Comparison of ENCODE assay signal across 18 mouse cellular contexts in the genomic region with DNA sequence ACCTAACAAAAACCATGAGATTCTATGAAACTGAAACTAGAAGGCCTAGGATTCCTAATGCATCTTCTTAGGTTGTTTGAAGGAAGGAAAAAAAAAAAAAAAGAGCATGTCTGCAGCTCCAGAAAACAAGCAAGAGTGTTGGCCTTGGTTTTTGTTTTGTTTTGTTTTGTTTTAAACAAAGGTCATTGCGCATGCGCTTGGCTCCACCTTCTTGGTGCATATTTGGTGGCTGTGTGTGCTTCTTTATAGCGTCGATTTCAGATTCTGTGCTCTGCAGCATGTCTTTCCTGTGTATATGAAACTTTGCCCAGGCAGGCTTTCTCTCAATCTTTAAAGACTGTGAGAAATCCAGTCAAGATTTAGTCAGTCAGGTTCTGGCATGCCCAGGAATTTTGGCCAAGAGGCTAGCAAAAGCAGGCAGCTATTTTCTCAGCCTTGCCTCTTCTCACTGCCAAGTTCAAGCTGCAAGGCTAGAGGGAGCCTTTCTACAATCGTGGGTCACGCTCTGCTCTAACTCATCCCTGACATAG.
DNase-seq lines count a peak whose midpoint lies in the region; ATAC-seq and TF ChIP-seq lines count a peak whose summit lies in the region.
"Had no signal": no experiment of that assay in that cellular context is flagged by ENCODE, and none has a peak within 500 bp of the region (broad histone marks: within the 10 kb centered on the region; RNA-seq: fewer than 3 reads in every experiment).

No protein-coding gene starts in this region.

- WGBS in forebrain, embryonic 10.5 days = 87% methylated on average over 6 of the region's 6 CpGs
- 82% methylated on average over 6 of the region's 6 CpGs for WGBS in forebrain, embryonic 16.5 days
- WGBS in embryonic facial prominence, embryonic 10.5 days = 89% methylated on average over 6 of the region's 6 CpGs
- 83% methylated on average over 6 of the region's 6 CpGs for WGBS in kidney, adult 2 months
- 87% methylated on average over 6 of the region's 6 CpGs for WGBS in heart, adult 2 months

- intact Hi-C loops in heart, adult 2 months (cut with DNase I) = no loop called here

- no peak for TF ChIP-seq CTCF in kidney, adult 2 months (conservative IDR thresholded peaks at IDR 0.05; ENCODE audit: insufficient read depth, insufficient read length, low read depth, low read length)
- no peak for TF ChIP-seq CTCF in heart, adult 2 months (IDR thresholded peaks at IDR 0.05)

- H3K36me3 ChIP-seq in forebrain, embryonic 10.5 days (replicated peaks) = no peaks in the 10 kb centered on the region
- H3K36me3 ChIP-seq in forebrain, embryonic 16.5 days (ENCODE audit: control insufficient read depth, insufficient read depth) = no peaks in the 10 kb centered on the region
- no peaks in the 10 kb centered on the region for H3K36me3 ChIP-seq in embryonic facial prominence, embryonic 10.5 days (replicated peaks)
- H3K36me3 ChIP-seq in kidney, adult 2 months (ENCODE audit: control insufficient read depth, insufficient read depth, low read length) = no peaks in the 10 kb centered on the region
- H3K36me3 ChIP-seq in heart, adult 2 months (ENCODE audit: control insufficient read depth, insufficient read depth, low read length) = no peaks in the 10 kb centered on the region
- H3K36me3 ChIP-seq: heart, embryonic 12.5 days; hindbrain, embryonic 15.5 days had no signal

- ATAC-seq in forebrain, embryonic 16.5 days = no peak
- no peak for ATAC-seq in cerebellum, adult (ENCODE audit: insufficient number of reproducible peaks, low FRiP score, low TSS enrichment)
- ATAC-seq: intestine, postnatal 0 days had no signal

- no peaks in the 10 kb centered on the region for H3K27me3 ChIP-seq in forebrain, embryonic 10.5 days (ENCODE audit: poor library complexity, severe bottlenecking)
- H3K27me3 ChIP-seq in forebrain, embryonic 16.5 days (replicated peaks; ENCODE audit: control insufficient read depth, insufficient read depth, low read length) = no peaks in the 10 kb centered on the region
- no peaks in the 10 kb centered on the region for H3K27me3 ChIP-seq in embryonic facial prominence, embryonic 10.5 days (replicated peaks; ENCODE audit: low read depth, poor library complexity, severe bottlenecking)
- no peaks in the 10 kb centered on the region for H3K27me3 ChIP-seq in kidney, adult 2 months (replicated peaks; ENCODE audit: control insufficient read depth, insufficient read depth, low read length)
- no peaks in the 10 kb centered on the region for H3K27me3 ChIP-seq in heart, adult 2 months (ENCODE audit: control insufficient read depth, insufficient read depth, low read length)
- H3K27me3 ChIP-seq: heart, embryonic 12.5 days; hindbrain, embryonic 15.5 days had no signal

- no peak for TF ChIP-seq EP300 in heart, adult 2 months (IDR thresholded peaks at IDR 0.05; ENCODE audit: insufficient read depth, low read depth, low read length)

- no peaks in the 10 kb centered on the region for H3K79me2 ChIP-seq in heart, adult 2 months (replicated peaks; ENCODE audit: control insufficient read depth, insufficient read depth, low read length)

- H3K9me3 ChIP-seq in forebrain, embryonic 10.5 days = peaks cover 4% of the 10 kb centered on the region
- peaks cover 3% of the 10 kb centered on the region for H3K9me3 ChIP-seq in forebrain, embryonic 16.5 days (ENCODE audit: control insufficient read depth, low read length)
- H3K9me3 ChIP-seq in embryonic facial prominence, embryonic 10.5 days = no peaks in the 10 kb centered on the region
- H3K9me3 ChIP-seq: heart, embryonic 12.5 days had no signal

- peaks cover 9% of the 10 kb centered on the region; the same call in 1 of the 2 replicates for H3K4me1 ChIP-seq in forebrain, embryonic 10.5 days
- no peaks in the 10 kb centered on the region for H3K4me1 ChIP-seq in forebrain, embryonic 16.5 days (replicated peaks; ENCODE audit: control insufficient read depth, insufficient read depth, low read length)
- peaks cover 30% of the 10 kb centered on the region for H3K4me1 ChIP-seq in embryonic facial prominence, embryonic 10.5 days
- no peaks in the 10 kb centered on the region for H3K4me1 ChIP-seq in kidney, adult 2 months (ENCODE audit: control insufficient read depth, insufficient read depth, low read length)
- H3K4me1 ChIP-seq in heart, adult 2 months (ENCODE audit: control insufficient read depth, insufficient read depth, low read length) = no peaks in the 10 kb centered on the region
- H3K4me1 ChIP-seq: hindbrain, embryonic 15.5 days had no signal

- H3K4me2 ChIP-seq in forebrain, embryonic 16.5 days (ENCODE audit: low read length) = no peak overlapping the region
- H3K4me2 ChIP-seq: heart, embryonic 12.5 days; hindbrain, embryonic 15.5 days; midbrain, embryonic 11.5 days had no signal

- H3K4me3 ChIP-seq in forebrain, embryonic 10.5 days = no peak overlapping the region
- no peak overlapping the region for H3K4me3 ChIP-seq in forebrain, embryonic 16.5 days (replicated peaks; ENCODE audit: low read length)
- H3K4me3 ChIP-seq in embryonic facial prominence, embryonic 10.5 days = no peak overlapping the region
- H3K4me3 ChIP-seq in kidney, adult 2 months (ENCODE audit: insufficient read depth, low read depth, low read length) = no peak overlapping the region
- no peak overlapping the region for H3K4me3 ChIP-seq in heart, adult 2 months
- H3K4me3 ChIP-seq: heart, embryonic 12.5 days; hindbrain, embryonic 15.5 days had no signal

- no peak overlapping the region for H3K9ac ChIP-seq in forebrain, embryonic 16.5 days (replicated peaks; ENCODE audit: low read depth, low read length)
- H3K9ac ChIP-seq in heart, adult 2 months (ENCODE audit: low read depth, low read length) = no peak overlapping the region
- H3K9ac ChIP-seq: heart, embryonic 12.5 days; hindbrain, embryonic 15.5 days had no signal

- no peak for TF ChIP-seq POLR2A in kidney, adult 2 months (IDR thresholded peaks at IDR 0.05; ENCODE audit: low read depth, low read length)
- TF ChIP-seq POLR2A in heart, adult 2 months (IDR thresholded peaks at IDR 0.05; ENCODE audit: insufficient read depth, low read depth, low read length) = no peak

- no peak for DNase-seq in forebrain, embryonic 10.5 days (ENCODE audit: extremely low spot score, low spot score)
- peak; percentile 64 for DNase-seq in R1 (ENCODE audit: low read depth, low spot score)
- peak; percentile 12 for DNase-seq in embryonic facial prominence, embryonic 10.5 days (ENCODE audit: low spot score)
- DNase-seq in gonadal fat pad, adult 2 months (ENCODE audit: low read depth) = peak; percentile 90
- no peak for DNase-seq in kidney, adult 2 months
- no peak for DNase-seq in heart, adult 2 months
- DNase-seq: B cell, adult 2 months; gastrocnemius, postnatal 14 days; kidney, postnatal 10 days; lung, adult 18-20 months; lung, postnatal 36 days; thymus, postnatal 36 days had no signal

- H3K27ac ChIP-seq in forebrain, embryonic 10.5 days = peak overlapping the region; percentile 30; the same call in 1 of the 2 replicates
- no peak overlapping the region for H3K27ac ChIP-seq in forebrain, embryonic 16.5 days (ENCODE audit: low read length)
- peak overlapping the region; percentile 35 for H3K27ac ChIP-seq in embryonic facial prominence, embryonic 10.5 days (replicated peaks)
- H3K27ac ChIP-seq in kidney, adult 2 months (ENCODE audit: insufficient read depth, low read depth, low read length) = no peak overlapping the region
- H3K27ac ChIP-seq in heart, adult 2 months = no peak overlapping the region
- H3K27ac ChIP-seq: hindbrain, embryonic 15.5 days had no signal

Comparison
In these comparisons a context has a peak if more than half of its experiments do, and no peak if none do; other contexts are left out.
1. H3K27ac ChIP-seq: peak in forebrain, embryonic 10.5 days (single experiment) and embryonic facial prominence, embryonic 10.5 days (single experiment); none in forebrain, embryonic 16.5 days (single experiment), kidney, adult 2 months (single experiment) and heart, adult 2 months (single experiment).
2. DNase-seq: peak in R1 (single experiment), embryonic facial prominence, embryonic 10.5 days (single experiment) and gonadal fat pad, adult 2 months (single experiment); none in forebrain, embryonic 10.5 days (single experiment), kidney, adult 2 months (single experiment) and heart, adult 2 months (0 of 2).